Mouse (Mus musculus) ES-E14 (cell line): ENCODE results near the gene Wdr35.
"Not testable (repeated sequence)": the region's sequence is repeated elsewhere in the genome, so short reads cannot be mapped to it uniquely, and the experiment has no call there.

Source experiments
- CHD2 ChIP-seq: IDR thresholded peaks from 2 replicates; pipeline ENCODE4 v1.6.1; 2014; ENCODE audit warnings: mild to moderate bottlenecking, low read depth, low read length, inconsistent platforms
- HCFC1 ChIP-seq: IDR thresholded peaks from 2 replicates; pipeline ENCODE4 v1.6.1; 2012; ENCODE audit warnings: low read length, inconsistent platforms, borderline replicate concordance; ENCODE audit not compliant: insufficient read depth
- MAFK ChIP-seq: IDR thresholded peaks from 2 replicates; pipeline ENCODE4 v1.6.1; 2014; ENCODE audit warnings: mild to moderate bottlenecking, low read depth, low read length, inconsistent platforms; ENCODE audit not compliant: insufficient read depth
- ZC3H11A ChIP-seq: IDR thresholded peaks from 2 replicates; pipeline ENCODE4 v1.6.1; 2012; ENCODE audit warnings: low read depth, mild to moderate bottlenecking, inconsistent platforms, low read length, borderline replicate concordance

DNA sequence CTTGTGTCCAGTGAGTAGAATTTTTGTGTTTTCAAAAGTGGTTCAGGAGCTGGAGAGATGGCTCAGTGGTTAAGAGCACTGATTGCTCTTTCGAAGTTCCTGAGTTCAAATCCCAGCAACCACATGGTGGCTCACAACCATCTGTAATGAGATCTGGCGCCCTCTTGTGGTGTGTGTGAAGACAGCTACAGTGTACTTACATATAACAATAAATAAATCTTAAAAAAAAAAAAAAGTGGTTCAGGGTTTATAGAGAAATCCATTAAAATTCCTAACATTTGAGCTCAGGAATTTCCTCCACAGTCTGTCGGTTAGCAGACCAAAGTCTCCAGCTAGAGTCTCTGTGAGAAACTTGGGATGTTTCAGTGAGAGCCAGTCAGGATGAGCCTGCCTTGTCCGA, 37.5 kb upstream of the Wdr35 start:
- TF ChIP-seq MAFK, ZC3H11A, HCFC1, CHD2: not testable (repeated sequence)
